Mouse (Mus musculus) retina, postnatal 7 days (tissue): ENCODE measurements around the gene Tnrc6a.
A peak's percentile ranks its signal among the peaks of the same experiment; 100 is the strongest.

ENCODE experiments used
- DNase-seq: peaks from one replicate; pipeline ENCODE4 v3.0.0-alpha.2; 2012; ENCODE audit warnings: low read depth, low spot score

Gene Tnrc6a

GRCm38 (mm10) chr7:123124735-123125181, 1.1 kb downstream of the Tnrc6a start:
- peak; percentile 4 for DNase-seq

GRCm38 (mm10) chr7:123126056-123126455, 2.4 kb downstream of the Tnrc6a start:
- no peak for DNase-seq

- no peak for DNase-seq
These were observed 3.6 kb downstream of the Tnrc6a start for GRCm38 (mm10) chr7:123127301-123127700.

- DNase-seq, result no peak
These were observed 4.3 kb downstream of the Tnrc6a start for GRCm38 (mm10) chr7:123127981-123128380.

- DNase-seq, result no peak
These were observed 5.4 kb downstream of the Tnrc6a start for GRCm38 (mm10) chr7:123129061-123129460.

- no peak for DNase-seq
These were observed 6.5 kb downstream of the Tnrc6a start for GRCm38 (mm10) chr7:123130198-123130597.

- no peak for DNase-seq
These were observed 8.7 kb downstream of the Tnrc6a start for GRCm38 (mm10) chr7:123132401-123132800.

- peak; percentile 3 for DNase-seq
These were observed 11.2 kb downstream of the Tnrc6a start for GRCm38 (mm10) chr7:123134876-123135275.

GRCm38 (mm10) chr7:123135655-123136054, 12.0 kb downstream of the Tnrc6a start:
- DNase-seq, result no peak

GRCm38 (mm10) chr7:123138001-123138400, 14.3 kb downstream of the Tnrc6a start:
- DNase-seq, result no peak

GRCm38 (mm10) chr7:123146141-123146846, 22.6 kb downstream of the Tnrc6a start:
- no peak for DNase-seq

- DNase-seq, result no peak
These were observed 24.1 kb downstream of the Tnrc6a start for GRCm38 (mm10) chr7:123147787-123148186.

- DNase-seq, result no peak
These were observed 25.2 kb downstream of the Tnrc6a start for GRCm38 (mm10) chr7:123148935-123149334.

- DNase-seq, result no peak
These were observed 38.7 kb downstream of the Tnrc6a start for GRCm38 (mm10) chr7:123162346-123162745.

GRCm38 (mm10) chr7:123167436-123167835, 43.8 kb downstream of the Tnrc6a start:
- no peak for DNase-seq

GRCm38 (mm10) chr7:123169618-123170017, 45.9 kb downstream of the Tnrc6a start:
- DNase-seq, result no peak

- DNase-seq, result no peak
These were observed 48.4 kb downstream of the Tnrc6a start for GRCm38 (mm10) chr7:123172101-123172500.

GRCm38 (mm10) chr7:123177215-123177614, 53.5 kb downstream of the Tnrc6a start:
- no peak for DNase-seq

- DNase-seq, result no peak
These were observed 58.4 kb downstream of the Tnrc6a start for GRCm38 (mm10) chr7:123181787-123182701.

GRCm38 (mm10) chr7:123184891-123185290, 61.2 kb downstream of the Tnrc6a start:
- no peak for DNase-seq

GRCm38 (mm10) chr7:123186463-123186862, 62.8 kb downstream of the Tnrc6a start:
- DNase-seq, result no peak

GRCm38 (mm10) chr7:123187246-123187645, 63.6 kb downstream of the Tnrc6a start:
- DNase-seq, result no peak

- DNase-seq, result no peak
These were observed 64.8 kb downstream of the Tnrc6a start for GRCm38 (mm10) chr7:123188462-123188861.
